Mouse (Mus musculus): Measurements from ENCODE around the gene Dll1. TPM values are rescaled to one million over a fixed set of nuclear protein-coding genes. Genes with fewer than 3 reads are reported as not detected.
A peak's percentile ranks its signal among the peaks of the same experiment; 100 is the strongest.

Dll1 gene
- total RNA-seq, 2 experiments from 2014 or later, result 7.2 to 7.7 TPM

DNA sequence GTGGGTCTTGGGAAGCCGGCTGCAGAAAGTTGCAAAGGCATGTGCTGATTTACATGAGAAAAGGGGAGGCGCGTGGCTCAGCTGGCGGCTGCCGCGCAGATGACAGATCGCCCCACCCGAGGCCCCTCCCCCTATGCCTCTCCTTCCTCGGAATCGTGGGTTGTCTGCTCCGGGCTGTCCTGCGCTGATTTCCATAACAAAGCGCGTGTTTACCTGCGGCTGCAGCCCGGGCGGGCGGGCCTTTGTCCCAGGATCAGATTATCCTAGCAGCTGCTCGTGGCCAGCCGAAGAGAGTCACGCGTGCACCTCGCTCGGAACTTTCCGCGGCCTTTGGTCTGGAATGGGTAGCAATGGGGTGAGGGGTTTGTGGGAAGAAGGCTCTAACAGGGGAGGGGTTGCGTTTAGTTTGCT lies 4.0 kb upstream of the Dll1 start:
- DNase-seq (ENCODE audit: low spot score in 2 of 2), result peak in 1 of 2 experiments; percentile 47
- intact Hi-C loops (cut with DNase I), result no loop called here

DNA sequence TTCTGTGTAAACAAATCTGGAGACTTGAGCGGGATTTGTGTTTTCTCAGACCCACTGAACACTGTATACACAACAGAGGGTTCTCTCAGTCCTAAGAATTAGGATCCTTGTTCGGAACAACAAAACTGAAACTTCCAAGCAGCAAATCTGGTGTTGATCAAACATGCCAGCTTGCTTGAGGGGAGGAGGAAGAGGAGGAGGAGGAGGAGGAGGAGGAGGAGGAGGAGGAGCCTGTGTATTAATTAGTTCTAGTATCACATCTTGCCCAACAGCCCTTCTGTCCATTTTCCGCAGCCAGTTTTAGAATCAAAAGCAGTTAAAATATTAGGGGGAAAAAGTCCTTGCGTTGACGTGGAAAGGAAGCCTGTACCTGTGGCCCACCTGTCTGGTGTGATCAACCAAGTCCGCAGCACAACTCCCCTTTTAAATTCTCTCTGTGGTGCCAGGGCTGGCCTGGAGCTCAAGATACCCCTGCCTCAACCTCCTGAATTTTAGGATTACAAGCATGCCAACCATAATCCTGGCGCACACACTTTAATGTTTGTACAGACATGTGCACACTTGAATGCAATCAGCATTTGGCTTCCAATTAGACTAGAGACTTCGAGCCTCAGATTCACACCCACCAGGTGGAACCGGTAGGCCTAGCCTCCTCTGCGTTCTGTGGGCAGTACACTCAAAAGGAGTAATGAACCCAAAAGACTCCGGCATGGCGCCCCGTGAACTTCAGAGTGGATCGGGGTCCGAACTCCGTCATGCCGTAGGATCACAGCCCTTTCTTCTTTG lies 3.3 kb upstream of the Dll1 start:
- intact Hi-C loops (cut with DNase I), result loop anchor here (5.0 kb wide), 3 partner anchors 123 to 198 kb away; no protein-coding TSS in a partner anchor
- no peak for DNase-seq (ENCODE audit: low spot score in 2 of 2)

DNA sequence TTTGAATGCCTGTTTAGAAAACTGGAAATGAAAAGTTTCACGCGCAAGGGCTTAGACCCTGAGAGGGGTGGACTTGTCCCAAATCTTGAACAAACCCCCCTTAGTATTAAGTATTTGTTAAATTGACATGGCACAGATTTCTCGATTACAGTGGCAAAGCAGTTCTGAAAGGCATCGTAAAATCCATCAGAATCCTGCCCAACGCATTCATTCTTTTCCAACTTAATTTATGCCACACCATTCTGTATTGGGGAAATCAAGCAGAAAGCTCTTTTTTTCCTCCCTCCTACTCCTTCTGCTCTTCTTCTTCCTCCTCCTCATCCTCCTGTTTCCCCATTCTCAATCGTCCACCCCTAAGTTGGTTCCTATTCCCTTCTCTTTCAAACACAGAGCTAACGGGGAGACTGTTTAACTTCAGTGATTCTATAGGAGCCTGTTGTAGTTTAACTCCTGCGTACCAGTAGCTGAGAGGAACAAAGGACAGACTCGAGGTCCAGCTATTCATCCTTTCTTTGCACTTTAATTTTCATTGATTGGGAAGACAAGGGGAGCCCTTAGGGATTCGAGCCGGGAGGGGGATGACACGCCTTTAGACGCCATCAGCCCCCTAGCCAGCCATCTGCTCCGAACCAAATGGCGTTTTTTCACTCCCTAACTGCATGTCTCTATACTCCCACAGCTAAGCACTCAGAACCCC lies 1.9 kb upstream of the Dll1 start:
- intact Hi-C loops (cut with DNase I), result loop anchor here (1.0 to 5.0 kb wide), 4 partner anchors 121 to 313 kb away; no protein-coding TSS in a partner anchor
- no peak for DNase-seq (ENCODE audit: low spot score in 2 of 2)

DNA sequence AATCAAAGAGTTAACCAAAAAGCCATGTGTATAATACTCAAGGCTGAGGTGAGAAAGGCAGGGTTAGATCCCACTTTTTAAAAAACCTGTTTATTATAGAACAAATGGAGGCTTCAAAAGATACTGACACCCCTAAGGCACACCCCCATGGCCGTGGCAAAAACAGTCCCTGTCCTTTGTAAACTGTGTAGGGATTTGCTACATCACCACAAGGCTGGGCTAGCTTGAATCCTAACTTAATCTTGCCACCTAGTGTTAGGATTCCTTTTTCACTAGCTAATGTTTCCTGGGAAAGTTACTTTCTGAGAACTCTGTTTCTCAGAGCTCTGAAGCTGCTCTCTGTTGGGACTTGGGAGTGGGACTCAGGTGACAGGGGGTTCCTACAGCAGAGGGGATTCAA lies 1.2 kb upstream of the Dll1 start:
- DNase-seq (ENCODE audit: low spot score in 2 of 2), result peak; percentile 42 to 69
- intact Hi-C loops (cut with DNase I), result loop anchor here (1.0 to 5.0 kb wide), 4 partner anchors 121 to 313 kb away; no protein-coding TSS in a partner anchor

DNA sequence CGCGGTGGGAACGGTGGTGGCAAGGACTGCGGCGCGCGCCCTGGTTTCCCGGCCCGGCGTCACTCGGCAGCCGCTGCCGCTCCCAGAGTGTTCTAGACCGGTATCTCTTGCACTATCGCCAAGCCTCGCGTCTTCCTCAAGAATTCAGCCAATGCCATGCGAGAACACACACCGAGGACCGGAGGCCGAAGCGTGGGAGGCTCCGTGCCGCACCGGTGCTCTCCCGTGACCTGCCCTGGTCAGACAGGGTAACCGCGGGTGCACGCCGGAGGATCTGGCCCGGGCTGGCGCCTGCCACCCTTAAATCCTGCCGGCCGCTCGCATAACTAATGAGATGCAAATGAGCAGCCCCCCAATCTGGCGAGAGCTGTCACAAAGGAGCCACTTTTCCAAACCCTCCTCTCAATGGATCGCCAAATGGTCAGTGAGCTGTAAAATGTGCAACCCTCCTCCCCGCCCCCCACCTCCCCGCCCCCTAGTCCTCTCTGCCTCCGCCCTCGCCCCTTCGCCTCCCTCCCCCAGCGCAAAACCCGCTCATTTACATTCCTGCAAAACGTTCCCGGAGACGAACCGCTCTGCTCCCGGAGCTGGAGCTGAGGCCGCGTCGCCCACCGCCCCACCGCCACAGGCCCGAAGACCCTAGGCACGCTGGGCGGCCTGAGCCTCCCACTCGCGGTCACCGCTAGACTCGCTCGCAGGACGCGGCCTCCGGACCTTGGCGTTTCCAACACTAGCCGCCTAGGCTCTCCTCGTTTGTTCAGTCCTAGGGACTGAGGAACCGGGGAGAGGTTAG lies 775 bp downstream of the Dll1 start:
- intact Hi-C loops (cut with DNase I), result loop anchor here (5.0 kb wide), 3 partner anchors 119 to 194 kb away; no protein-coding TSS in a partner anchor
- peak; percentile 60 to 65 for DNase-seq (ENCODE audit: low spot score in 2 of 2)

DNA sequence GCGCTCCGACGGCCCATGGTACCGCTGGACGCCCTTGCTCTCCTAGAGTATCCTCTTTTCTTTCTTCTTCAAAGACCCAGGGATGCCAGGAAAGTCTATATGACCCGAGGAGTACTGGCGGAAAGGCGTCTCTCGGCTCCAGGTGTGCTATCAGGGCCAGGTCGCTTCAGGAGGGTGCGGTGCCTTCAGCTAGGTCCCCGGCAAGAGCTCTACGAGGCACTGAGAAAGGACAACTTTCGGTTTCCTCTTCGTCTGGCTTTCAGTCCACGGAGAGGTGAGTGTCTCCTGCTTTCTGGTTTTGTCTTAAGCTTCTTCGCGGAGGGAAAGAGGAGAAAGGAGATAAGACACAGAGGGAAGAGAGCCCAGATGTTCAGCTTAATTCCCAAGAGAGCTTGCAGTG lies 1.4 kb downstream of the Dll1 start:
- intact Hi-C loops (cut with DNase I), result loop anchor here (5.0 kb wide), 3 partner anchors 118 to 193 kb away; no protein-coding TSS in a partner anchor
- DNase-seq (ENCODE audit: low spot score in 2 of 2), result no peak

DNA sequence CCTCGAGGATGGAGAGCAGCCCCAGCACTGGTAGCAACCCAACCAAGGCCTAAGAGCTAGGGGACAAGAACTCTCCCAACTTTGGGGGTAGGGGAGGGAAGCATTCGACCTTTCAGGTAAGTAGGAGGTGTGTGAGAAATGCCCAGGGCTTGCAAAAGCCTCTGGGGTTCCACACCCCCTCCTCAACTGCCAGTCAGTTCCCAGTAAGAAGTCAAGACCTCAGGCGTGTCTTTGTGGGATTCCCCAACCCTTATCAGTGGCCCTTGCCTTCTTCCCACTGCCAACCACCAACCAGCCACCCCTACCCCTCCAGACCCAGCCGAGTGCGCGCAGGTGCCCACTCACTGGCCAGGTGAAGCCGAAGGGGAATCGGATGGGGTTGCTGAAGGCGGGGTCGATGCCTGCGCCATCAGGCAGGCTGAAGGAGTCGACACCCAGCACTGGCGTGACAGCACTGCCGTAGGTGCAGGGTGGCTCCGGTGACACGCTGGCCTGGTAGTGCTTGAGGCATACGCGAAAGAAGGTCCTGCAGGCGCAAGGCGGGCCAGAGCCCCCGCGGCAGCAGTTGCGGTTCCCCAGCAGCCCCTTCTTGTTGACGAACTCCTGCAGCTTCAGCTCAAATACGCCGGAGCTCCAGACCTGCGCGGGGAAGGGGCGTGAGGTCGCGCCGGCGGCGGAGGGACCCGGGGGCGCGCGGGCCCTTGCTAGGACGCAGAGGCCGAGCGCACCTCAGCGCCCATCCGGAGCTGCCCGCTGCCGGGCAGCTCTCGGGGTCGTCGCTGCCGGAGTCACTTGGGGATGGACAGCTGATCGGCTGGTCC lies 2.1 kb downstream of the Dll1 start:
- intact Hi-C loops (cut with DNase I), result loop anchor here (5.0 kb wide), 3 partner anchors 117 to 192 kb away; no protein-coding TSS in a partner anchor
- no peak for DNase-seq (ENCODE audit: low spot score in 2 of 2)

DNA sequence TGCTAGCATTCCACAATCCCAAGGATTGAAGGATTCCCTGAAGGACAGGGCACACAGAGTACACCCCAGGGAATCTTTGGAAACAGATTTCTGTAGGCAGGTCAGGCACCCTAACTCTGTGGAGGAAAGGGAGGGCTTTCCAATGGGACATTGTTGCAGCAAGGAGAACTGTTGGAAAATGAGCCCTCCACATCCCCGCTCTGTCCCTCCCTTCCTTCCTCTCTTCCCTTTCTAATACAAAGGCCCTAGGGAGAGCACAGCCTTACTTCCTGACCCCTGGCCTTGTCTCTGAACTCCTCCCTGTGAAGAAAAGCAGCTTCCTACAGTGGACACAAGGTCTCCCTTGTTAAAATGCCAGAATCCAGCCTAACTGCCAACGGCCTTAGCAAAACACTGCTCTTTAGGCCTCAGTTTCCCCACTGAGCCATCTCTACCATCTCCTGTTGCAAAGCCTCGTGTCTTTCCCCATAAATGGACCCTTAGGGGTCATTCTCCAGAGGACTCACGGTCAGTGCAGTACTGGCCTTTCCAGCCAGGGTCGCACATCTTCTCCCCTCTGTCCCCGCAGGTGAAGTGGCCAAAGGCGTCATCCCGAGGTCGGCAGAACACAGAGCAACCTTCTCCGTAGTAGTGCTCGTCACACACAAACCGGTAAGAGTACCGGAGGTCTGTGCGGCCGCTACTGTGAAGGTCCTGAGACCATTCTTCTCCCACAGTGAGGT lies 3.6 kb downstream of the Dll1 start:
- no peak for DNase-seq (ENCODE audit: low spot score in 2 of 2)

DNA sequence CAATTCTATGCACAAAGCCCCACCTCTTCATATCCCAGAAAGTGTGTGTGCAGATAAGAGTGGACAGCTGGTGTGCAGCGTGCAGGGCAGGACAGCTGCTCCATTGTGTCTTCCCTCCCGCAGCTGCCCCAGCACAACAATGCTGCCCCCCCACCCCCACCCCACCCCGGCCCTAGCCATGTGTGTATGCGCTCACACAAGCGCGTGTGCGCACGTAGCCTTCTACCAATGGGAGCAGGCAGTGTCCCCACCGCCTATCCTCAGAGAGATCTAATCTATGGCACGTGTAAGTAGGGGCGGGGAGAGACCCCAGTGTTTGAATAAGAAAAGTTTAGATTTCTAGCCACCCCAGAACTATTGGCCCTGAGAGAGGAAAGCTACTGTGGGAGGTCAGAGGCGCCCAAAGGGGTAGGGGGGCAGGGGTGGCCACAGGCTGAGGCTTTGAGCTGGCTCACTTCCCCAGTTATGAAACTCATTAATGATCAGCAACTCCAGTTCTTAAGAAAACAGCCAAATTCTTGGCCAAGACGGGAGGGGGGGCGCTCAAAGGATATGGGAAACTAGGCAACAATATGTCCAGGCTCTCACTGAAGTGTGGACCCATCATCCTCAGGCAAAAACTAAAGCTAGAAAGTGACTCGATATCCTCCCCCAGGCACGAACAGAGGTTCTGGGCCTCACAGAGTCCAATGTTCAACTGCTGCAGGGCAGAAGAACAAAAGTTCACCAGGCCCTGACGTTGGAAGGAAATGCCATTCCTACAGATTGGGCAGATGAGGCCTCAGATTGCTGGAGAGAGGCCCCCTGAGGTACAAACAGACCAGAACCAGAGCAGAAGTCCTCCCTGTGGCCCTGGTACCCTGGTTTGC lies 4.5 kb downstream of the Dll1 start:
- intact Hi-C loops (cut with DNase I), result no loop called here
- DNase-seq (ENCODE audit: low spot score in 2 of 2), result no peak

More for the DNA sequence above, 3.6 kb downstream of the Dll1 start:
- intact Hi-C loops (cut with DNase I), result no loop called here

DNA sequence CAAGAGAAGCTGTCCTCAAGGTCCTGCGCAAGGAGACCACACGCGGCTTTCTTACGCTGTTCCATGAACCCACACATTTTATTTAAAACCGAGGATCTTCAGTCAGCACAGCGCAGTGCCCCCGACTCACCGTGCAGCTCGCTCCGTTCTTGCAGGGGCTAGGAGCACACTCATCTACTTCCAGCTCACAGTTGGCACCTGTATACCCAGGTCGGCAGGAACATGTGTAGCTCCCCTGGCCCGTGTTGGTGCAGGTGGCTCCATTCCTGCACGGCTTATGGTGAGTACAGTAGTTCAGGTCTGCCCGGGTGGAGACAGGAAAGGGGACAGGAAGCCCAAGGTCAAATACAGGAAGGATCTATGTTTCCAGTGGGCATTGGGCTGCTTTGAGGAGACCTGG lies 6.3 kb downstream of the Dll1 start:
- intact Hi-C loops (cut with DNase I), result no loop called here
- no peak for DNase-seq (ENCODE audit: low spot score in 2 of 2)

DNA sequence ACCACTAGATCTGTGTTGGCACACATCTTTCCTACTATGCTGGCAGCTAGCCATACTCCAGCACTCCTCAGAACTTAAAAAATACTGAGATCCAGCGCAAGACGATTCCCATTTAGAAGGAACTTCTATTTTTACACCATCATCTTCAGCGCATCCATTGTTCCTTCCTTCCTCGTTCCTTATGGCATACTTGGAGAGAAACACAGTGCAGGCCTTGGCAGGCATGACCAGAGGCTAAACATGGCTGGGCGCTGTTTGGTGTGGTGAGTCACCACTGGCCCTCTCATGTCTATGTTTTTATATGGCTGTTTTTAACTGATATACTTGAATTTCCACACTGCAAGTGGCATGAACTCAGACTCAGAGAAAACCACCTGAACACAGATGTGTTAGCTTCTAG lies 11.0 kb downstream of the Dll1 start:
- intact Hi-C loops (cut with DNase I), result no loop called here
- DNase-seq (ENCODE audit: low spot score in 2 of 2), result peak in 1 of 2 experiments; percentile 74

DNA sequence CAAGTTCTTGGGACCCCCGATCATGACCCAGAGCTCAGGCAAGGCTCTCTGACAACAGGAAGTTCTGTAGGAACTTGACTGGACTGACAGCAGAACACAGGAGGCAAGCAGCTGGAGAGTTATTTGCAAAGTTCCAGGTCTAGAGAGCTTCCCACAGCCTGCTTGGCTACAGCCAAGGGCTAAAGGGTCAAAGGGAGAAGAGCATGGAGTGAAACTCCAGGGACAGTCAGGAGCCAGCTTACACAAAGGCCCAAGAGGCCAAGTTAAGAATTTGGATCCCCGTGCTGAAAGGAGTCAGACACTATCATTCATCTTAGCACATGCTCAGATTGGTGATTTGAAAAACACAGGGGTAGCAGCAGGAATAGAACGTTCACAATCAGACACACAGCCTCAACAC lies 13.0 kb downstream of the Dll1 start:
- intact Hi-C loops (cut with DNase I), result no loop called here

DNA sequence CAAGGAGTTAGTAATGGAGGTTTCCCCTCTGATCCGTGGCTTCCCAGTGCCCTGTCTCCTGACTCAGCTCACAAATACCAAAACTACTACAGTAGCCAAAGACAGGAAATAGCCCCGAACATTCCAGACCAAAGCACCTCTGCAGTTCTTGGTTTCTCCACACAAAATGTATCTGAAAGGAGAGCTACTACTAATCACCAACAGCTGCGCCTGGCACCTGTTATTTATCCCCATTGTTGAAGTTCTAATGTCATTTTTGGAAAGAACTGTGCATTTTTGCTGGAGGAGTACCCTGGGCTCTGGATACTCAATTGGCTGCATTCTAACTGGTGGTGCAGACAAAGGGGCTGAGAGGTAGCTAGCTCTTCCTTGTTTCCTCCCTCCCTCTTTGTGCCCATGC lies 19.6 kb downstream of the Dll1 start:
- DNase-seq (ENCODE audit: low spot score in 2 of 2), result no peak
- intact Hi-C loops (cut with DNase I), result no loop called here

More for the DNA sequence above, 13.0 kb downstream of the Dll1 start:
- no peak for DNase-seq (ENCODE audit: low spot score in 2 of 2)

DNA sequence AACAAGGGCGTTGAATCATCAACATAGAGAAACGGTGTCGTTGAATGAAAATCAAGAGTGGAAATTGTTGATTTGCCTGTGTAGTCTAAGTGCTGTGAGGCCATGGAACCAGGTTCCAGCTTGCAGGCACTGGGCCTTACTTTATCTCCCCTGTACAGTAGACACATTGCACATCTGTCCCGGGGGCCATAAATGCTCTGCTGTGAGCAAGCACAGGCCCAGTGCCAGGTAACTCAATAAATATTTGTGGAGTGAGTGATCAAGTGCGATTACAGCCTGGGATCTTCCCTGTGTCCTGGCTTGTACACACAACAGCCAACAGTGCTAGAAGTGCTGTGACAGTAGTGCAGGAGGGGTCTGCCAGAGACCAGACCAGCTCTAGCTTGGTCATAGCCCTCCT lies 20.1 kb downstream of the Dll1 start:
- DNase-seq (ENCODE audit: low spot score in 2 of 2), result no peak
- intact Hi-C loops (cut with DNase I), result no loop called here

DNA sequence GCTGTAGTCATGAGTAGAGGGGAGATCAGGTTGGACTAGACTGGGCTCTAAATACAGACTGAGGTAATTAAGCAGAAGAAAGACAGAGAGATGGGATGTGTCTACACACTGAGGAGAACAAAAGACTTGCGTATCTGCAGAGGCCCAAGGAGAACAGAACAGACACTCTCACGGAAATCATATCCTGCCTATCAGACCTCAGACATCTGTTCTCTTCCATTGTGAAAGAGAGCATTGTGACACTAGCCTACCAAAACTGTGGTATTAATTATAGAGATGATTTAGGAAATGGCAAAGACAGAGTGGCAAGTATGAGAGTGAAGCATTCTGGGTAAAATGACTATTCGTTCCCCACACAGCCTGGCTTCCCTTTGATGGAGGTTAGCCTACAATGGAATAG lies 21.6 kb downstream of the Dll1 start:
- intact Hi-C loops (cut with DNase I), result no loop called here
- no peak for DNase-seq (ENCODE audit: low spot score in 2 of 2)

DNA sequence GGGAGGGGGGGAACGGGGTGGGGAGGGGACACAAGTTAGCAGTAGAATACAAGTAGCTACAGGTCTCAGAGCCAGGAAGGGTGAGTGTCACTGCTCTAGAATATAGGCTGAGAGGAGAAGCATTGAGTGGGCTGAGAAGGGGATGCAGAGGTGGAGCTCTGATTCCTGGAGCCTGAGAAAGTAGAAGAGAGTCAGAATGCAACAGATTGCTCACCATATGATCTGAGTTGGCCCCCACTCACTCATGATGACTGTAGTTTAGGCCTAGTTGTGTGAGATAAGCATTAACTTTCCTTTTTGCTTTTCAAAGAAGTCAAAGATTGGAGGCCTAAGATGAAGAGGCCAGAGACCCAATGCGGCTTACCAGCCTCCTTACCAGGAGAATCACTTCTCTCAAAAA lies 22.7 kb downstream of the Dll1 start:
- intact Hi-C loops (cut with DNase I), result no loop called here

DNA sequence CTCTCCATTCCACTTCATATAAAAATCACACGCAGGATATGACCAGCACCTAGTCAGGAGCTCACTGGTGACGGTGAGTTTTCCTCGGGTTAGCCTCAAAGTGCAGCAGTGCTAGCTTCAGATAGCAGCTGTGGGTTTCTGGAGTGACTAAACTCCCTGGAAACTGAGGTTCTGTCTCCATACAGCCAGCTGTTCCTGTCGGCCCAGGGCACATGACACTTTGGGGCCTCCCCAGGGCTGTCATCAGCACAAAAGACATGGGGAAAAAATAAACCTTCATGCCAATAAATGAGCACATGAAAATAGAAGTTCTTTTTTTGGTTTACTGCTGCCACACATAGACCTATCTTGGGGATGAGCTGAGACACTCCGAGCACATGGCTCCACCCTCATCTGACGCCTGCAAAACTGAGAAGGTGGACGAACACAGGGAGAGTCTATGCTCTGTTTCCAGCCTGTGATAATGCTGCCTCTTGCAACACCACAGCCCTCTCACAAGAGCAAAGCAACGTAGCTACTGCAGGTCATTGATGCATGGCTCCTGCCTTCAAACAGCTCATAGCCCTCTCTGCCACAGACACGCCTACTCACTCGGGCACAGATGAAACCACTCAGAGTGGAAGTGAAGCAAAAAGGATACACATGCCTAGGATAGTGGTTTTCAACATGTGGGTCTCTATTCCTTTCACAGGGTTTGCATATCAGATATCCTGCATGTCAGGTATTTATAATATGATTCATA lies 23.6 kb downstream of the Dll1 start:
- intact Hi-C loops (cut with DNase I), result loop anchor here (2.0 kb wide), 1 partner anchor 50 kb away; no protein-coding TSS in a partner anchor
- peak; percentile 37 to 72 for DNase-seq (ENCODE audit: low spot score in 2 of 2)

More for the DNA sequence above, 22.7 kb downstream of the Dll1 start:
- DNase-seq (ENCODE audit: low spot score in 2 of 2), result peak in 1 of 2 experiments; percentile 64

Measured in left cerebral cortex, postnatal 25 days (tissue).